Mouse (Mus musculus) cerebellum, adult 9-10 months (tissue): ENCODE data around the gene Olfr1019.

Experiments
- DNase-seq: peaks from one replicate; pipeline ENCODE4 v3.0.0; 2022

Gene Olfr1019

GRCm38 (mm10) chr2:85845383-85845782 is at the start of gene Olfr1019:
TSS of gene Olfr1019 (minus strand) at chr2:85845483.
- DNase-seq = no peak

- DNase-seq = no peak
Measured at GRCm38 (mm10) chr2:85885340-85885739, 40.1 kb upstream of the Olfr1019 start, which contains the start of gene Olfr1023. TSS of gene Olfr1023 (plus strand) at chr2:85885640.

DNA sequence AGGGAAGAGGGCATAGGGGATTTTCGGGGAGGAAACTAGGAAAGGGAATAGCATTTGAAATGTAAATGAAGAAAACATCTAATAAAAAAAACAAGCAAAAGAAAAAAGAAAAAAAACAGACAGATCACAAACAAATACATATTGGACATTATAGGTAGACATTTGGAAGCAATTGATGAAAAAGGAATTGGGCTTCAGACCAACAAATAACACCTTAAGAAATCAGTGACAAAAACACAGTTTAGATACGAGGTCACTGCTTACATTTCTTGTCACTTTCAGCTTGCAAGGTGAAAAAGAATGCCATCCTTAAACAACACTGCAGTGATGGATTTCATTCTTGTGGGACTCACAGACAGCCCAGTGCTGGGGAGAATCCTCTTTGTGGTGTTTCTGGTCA is 23.0 kb upstream of the Olfr1019 start, which contains the start of gene Olfr1022:
Olfr1022 (plus strand) TSS at position 301 of the 400 bp plus-strand sequence.
- DNase-seq = no peak

GRCm38 (mm10) chr2:85846730-85847129 is 1.4 kb upstream of the Olfr1019 start, which contains the start of gene Olfr1020:
TSS of gene Olfr1020 (plus strand) at chr2:85847030.
- no peak for DNase-seq

GRCm38 (mm10) chr2:85818179-85818578 is 27.1 kb downstream of the Olfr1019 start, which contains the start of gene Olfr1018:
TSS of gene Olfr1018 (plus strand) at chr2:85818479.
- no peak for DNase-seq

- DNase-seq = no peak
Measured at GRCm38 (mm10) chr2:85804501-85804900, 40.8 kb downstream of the Olfr1019 start.

DNA sequence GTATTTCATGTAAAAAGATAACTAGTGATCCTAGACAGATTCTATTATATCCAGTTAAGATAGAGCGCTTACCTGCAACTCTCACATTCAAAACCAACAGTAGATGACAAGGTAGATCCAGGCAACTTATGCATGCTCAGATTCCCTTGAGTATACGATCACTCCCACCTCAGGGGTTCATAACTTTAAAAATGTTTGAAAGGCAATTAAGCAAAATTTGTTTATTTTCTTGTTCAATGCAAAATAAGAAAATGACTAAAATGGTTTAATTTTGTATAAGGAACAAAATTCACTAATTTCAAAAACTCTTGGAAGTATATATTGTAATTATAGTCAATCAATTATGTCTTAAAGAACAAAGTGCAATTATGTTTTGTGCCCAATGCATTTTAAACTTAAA is 42.8 kb downstream of the Olfr1019 start, which contains the start of gene Olfr1016:
Olfr1016 (minus strand) TSS at position 101 of the 400 bp plus-strand sequence.
- DNase-seq = no peak

GRCm38 (mm10) chr2:85792331-85792730 is 53.0 kb downstream of the Olfr1019 start:
- no peak for DNase-seq
